Mouse (Mus musculus) G1E (cell line): Measurements from ENCODE around the gene Tbck.

ENCODE experiments used
- CTCF ChIP-seq: IDR thresholded peaks from 2 replicates; pipeline ENCODE4 v1.5.1; 2012; ENCODE audit warnings: low read depth, low read length, inconsistent platforms, mixed read lengths
- GATA1 ChIP-seq: IDR thresholded peaks from 2 replicates; pipeline ENCODE4 v1.6.1; 2012; ENCODE audit warnings: borderline replicate concordance, low read length, inconsistent platforms, mixed read lengths

DNA sequence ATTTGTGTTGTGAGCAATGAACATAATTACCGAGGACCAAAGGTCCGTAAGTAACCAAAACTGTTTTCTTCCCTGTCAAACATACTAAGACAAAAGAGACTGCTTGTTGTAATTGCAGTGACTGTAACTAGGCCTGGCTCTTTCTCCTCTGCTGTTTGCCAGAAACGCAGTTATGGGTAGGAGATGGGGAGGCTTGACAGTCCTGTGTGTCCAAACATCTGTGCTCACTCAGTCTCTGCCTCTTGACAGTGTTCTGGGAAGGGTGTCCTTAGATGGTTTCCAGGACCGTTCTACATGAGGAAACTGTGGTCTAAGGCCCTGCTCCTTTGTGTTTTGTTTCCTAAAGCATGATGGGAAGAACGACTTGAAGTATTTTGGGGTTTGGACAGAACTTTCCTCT, 128.4 kb downstream of the Tbck start:
- TF ChIP-seq CTCF (no peak), GATA1 (no peak)
